In genomic region chr5:32066015-32066734, GRCm38 (mm10) we compare ENCODE assay signal across 14 mouse cellular contexts.
A peak's percentile ranks its signal among the peaks of the same experiment; 100 is the strongest.
DNase-seq lines count a peak whose midpoint lies in the region; ATAC-seq and TF ChIP-seq lines count a peak whose summit lies in the region.
"Had no signal": no experiment of that assay in that cellular context is flagged by ENCODE, and none has a peak within 500 bp of the region (broad histone marks: within the 10 kb centered on the region; RNA-seq: fewer than 3 reads in every experiment).

No protein-coding gene starts in this region.

- H3K27ac ChIP-seq in heart, embryonic 11.5 days (ENCODE audit: low read depth, low read length): 0 out of 2 replicates have a peak overlapping the region, but pooled peaks have one; percentile 31
- peak overlapping the region; percentile 63; the same call in 1 of the 2 replicates for H3K27ac ChIP-seq in layer of hippocampus, adult 2 months
- no peak overlapping the region for H3K27ac ChIP-seq in embryonic facial prominence, embryonic 10.5 days (replicated peaks)
- H3K27ac ChIP-seq in intestine, embryonic 15.5 days: peak overlapping the region; percentile 44; the same call in 1 of the 2 replicates
- H3K27ac ChIP-seq: limb, embryonic 13.5 days had no signal

- WGBS in heart, embryonic 11.5 days (ENCODE audit: insufficient replicate concordance): 39% methylated on average over 5 of the region's 5 CpGs
- WGBS in embryonic facial prominence, embryonic 10.5 days: 84% methylated on average over 5 of the region's 5 CpGs
- 39% methylated on average over 5 of the region's 5 CpGs for WGBS in intestine, embryonic 15.5 days

- no peaks in the 10 kb centered on the region for H3K9me3 ChIP-seq in heart, embryonic 11.5 days (replicated peaks; ENCODE audit: control insufficient read depth, low read length)
- no peaks in the 10 kb centered on the region for H3K9me3 ChIP-seq in embryonic facial prominence, embryonic 10.5 days
- H3K9me3 ChIP-seq in intestine, embryonic 15.5 days: no peaks in the 10 kb centered on the region
- H3K9me3 ChIP-seq: G1E; limb, embryonic 13.5 days had no signal

- peaks cover 13% of the 10 kb centered on the region for H3K4me1 ChIP-seq in heart, embryonic 11.5 days (ENCODE audit: control insufficient read depth, insufficient read depth, low read length)
- peaks cover 4% of the 10 kb centered on the region; the same call in 1 of the 2 replicates for H3K4me1 ChIP-seq in embryonic facial prominence, embryonic 10.5 days
- 0 out of 2 replicates have a peak, but pooled peaks cover 4% of the 10 kb centered on the region for H3K4me1 ChIP-seq in intestine, embryonic 15.5 days (replicated peaks)

- no peaks in the 10 kb centered on the region for H3K27me3 ChIP-seq in heart, embryonic 11.5 days (ENCODE audit: control insufficient read depth, insufficient read depth, low read length)
- no peaks in the 10 kb centered on the region for H3K27me3 ChIP-seq in embryonic facial prominence, embryonic 10.5 days (replicated peaks; ENCODE audit: low read depth, poor library complexity, severe bottlenecking)
- no peaks in the 10 kb centered on the region for H3K27me3 ChIP-seq in intestine, embryonic 15.5 days (replicated peaks)
- H3K27me3 ChIP-seq: limb, embryonic 13.5 days had no signal

- TF ChIP-seq CTCF in layer of hippocampus, adult 2 months (conservative IDR thresholded peaks at IDR 0.05): no peak

- no peak for DNase-seq in heart, adult 9 months (ENCODE audit: low spot score in 2 of 2)
- DNase-seq in layer of hippocampus, adult 2 months (ENCODE audit: low spot score in 2 of 2): no peak
- no peak for DNase-seq in layer of hippocampus, adult 11-12 months (ENCODE audit: low spot score)
- peak; percentile 7 for DNase-seq in embryonic facial prominence, embryonic 10.5 days (ENCODE audit: low spot score)
- no peak for DNase-seq in right cerebral cortex, postnatal 25 days
- DNase-seq: adrenal gland, postnatal 25 days; kidney, adult 11 months; right cerebral cortex, adult 18-20 months; thymus, postnatal 36 days had no signal

- ATAC-seq in heart, embryonic 11.5 days (replicated peaks; ENCODE audit: insufficient number of reproducible peaks, low FRiP score, low TSS enrichment): no peak
- ATAC-seq in intestine, embryonic 15.5 days: peak; percentile 36; the same call in 1 of the 2 replicates
- no peak for ATAC-seq in megakaryocyte progenitor cell, adult 5-6 weeks (replicated peaks; ENCODE audit: poor library complexity)

- no peak overlapping the region for H3K9ac ChIP-seq in heart, embryonic 11.5 days (ENCODE audit: low read depth, low read length)
- no peak overlapping the region for H3K9ac ChIP-seq in intestine, embryonic 15.5 days
- H3K9ac ChIP-seq: limb, embryonic 13.5 days had no signal

- H3K4me2 ChIP-seq in heart, embryonic 11.5 days: no peak overlapping the region
- H3K4me2 ChIP-seq in intestine, embryonic 15.5 days (replicated peaks): no peak overlapping the region
- H3K4me2 ChIP-seq: limb, embryonic 13.5 days had no signal

- no peaks in the 10 kb centered on the region for H3K36me3 ChIP-seq in heart, embryonic 11.5 days (ENCODE audit: control insufficient read depth, insufficient read depth, low read length)
- H3K36me3 ChIP-seq in embryonic facial prominence, embryonic 10.5 days (replicated peaks): no peaks in the 10 kb centered on the region
- H3K36me3 ChIP-seq in intestine, embryonic 15.5 days: no peaks in the 10 kb centered on the region
- H3K36me3 ChIP-seq: limb, embryonic 13.5 days had no signal

- H3K4me3 ChIP-seq in heart, embryonic 11.5 days (ENCODE audit: low read depth, low read length): no peak overlapping the region
- no peak overlapping the region for H3K4me3 ChIP-seq in layer of hippocampus, adult 2 months
- no peak overlapping the region for H3K4me3 ChIP-seq in embryonic facial prominence, embryonic 10.5 days
- H3K4me3 ChIP-seq in intestine, embryonic 15.5 days (replicated peaks): no peak overlapping the region
- H3K4me3 ChIP-seq: limb, embryonic 13.5 days had no signal
